Mouse (Mus musculus): ENCODE results near the gene Sacs.

DNA sequence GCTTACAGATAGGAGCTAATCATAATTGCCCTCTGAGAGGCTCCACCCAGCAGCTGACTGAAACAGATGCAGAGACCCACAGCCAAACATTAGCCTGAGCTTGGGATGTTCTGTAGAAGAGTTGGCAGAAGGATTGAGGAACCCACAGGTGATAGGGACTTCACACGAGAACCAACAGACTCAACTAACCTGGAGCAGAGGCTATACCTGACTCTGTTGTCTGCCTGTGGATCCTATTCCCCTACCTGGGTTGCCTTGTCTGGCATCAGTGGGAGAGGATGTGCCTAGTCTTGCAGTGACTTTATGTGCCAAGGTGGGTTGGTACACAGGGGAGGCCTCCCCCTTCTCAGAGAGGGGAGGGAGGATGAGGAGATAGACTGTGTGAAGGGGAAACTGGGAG is 5.7 kb upstream of the Sacs start:
- TF ChIP-seq CTCF (IDR thresholded peaks at IDR 0.05; ENCODE audit: low read depth, low read length) (no peak), POLR2A (IDR thresholded peaks at IDR 0.05; ENCODE audit: insufficient read depth, low read length) (no peak)
